Mouse (Mus musculus): ENCODE data around the gene Limd2.
A peak's percentile ranks its signal among the peaks of the same experiment; 100 is the strongest.

DNA sequence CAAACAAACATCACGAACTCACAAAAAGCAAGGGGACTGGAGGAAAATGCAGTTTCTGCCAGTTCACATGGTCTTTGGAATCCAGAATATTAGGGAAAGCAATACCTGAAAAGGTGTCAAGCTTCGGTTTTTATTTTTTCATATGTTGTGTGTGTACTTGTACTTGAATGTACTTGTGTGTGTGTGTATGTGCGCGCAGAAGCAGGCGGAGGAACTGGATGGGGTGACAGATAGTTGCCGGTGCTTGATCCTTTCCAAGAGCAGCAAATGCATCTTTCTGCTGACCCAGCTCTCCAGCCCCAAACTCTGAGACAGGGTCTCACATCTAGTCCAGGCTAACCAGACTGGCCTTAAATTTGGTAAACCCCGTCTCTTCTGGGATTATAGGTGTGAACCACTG is 34.2 kb upstream of the Limd2 start:
- TF ChIP-seq POLR2A (IDR thresholded peaks at IDR 0.05; ENCODE audit: insufficient read length, low read depth): no peak
- TF ChIP-seq TCF3 (IDR thresholded peaks at IDR 0.05; ENCODE audit: insufficient read length, low read depth): no peak
- no peak for TF ChIP-seq MAX (IDR thresholded peaks at IDR 0.05; ENCODE audit: low read depth)
- peak; percentile 53 for TF ChIP-seq POLR2AphosphoS2 (IDR thresholded peaks at IDR 0.05; ENCODE audit: insufficient read length, low read depth)
- TF ChIP-seq TCF12 (IDR thresholded peaks at IDR 0.05; ENCODE audit: insufficient read depth, poor library complexity, severe bottlenecking): no peak
